Mouse (Mus musculus): ENCODE results near the gene Khdc3. TPM values are rescaled to one million over a fixed set of nuclear protein-coding genes. Genes with fewer than 3 reads are reported as not detected.

The Khdc3 gene
- polyA plus RNA-seq, 1 experiment from 2014 or later: not detected

DNA sequence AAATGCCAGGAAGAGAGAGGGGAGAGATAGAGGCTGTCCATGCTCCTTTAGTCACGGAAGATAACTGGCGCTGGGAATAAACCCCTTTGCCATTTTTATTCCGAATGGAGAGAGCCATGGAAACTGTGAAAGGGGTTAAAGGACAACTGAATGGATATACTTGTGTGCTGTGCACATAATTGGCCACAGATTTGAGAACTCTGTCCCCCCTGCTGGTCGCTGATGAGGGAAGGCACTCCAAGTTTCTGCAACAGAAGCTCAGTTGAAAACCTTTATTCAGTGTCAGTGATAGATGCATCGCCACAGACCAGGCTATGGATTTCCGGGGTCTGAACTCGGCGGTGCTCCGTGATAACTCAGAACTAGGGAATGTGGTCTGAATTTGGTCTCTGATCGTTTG lies 11.5 kb upstream of the Khdc3 start:
- H3K4me3 ChIP-seq (ENCODE audit: low read depth, low read length): no peak overlapping the region
- DNase-seq (ENCODE audit: low spot score) (no peak), ATAC-seq (no peak)
- H3K4me2 ChIP-seq (ENCODE audit: low read length): no peak overlapping the region
- H3K27ac ChIP-seq (ENCODE audit: low read depth, low read length): no peak overlapping the region
- H3K9me3 ChIP-seq (replicated peaks; ENCODE audit: control insufficient read depth, low read length): no peaks in the 10 kb centered on the region
- H3K27me3 ChIP-seq (replicated peaks; ENCODE audit: control insufficient read depth, insufficient read depth, low read length): no peaks in the 10 kb centered on the region
- 76% methylated on average over 10 of the region's 10 CpGs for WGBS
- H3K36me3 ChIP-seq (ENCODE audit: control insufficient read depth, insufficient read depth, low read length): no peaks in the 10 kb centered on the region
- no peak overlapping the region for H3K9ac ChIP-seq (ENCODE audit: low read length)
- no peaks in the 10 kb centered on the region for H3K4me1 ChIP-seq (ENCODE audit: control insufficient read depth, insufficient read depth, low read length)

- H3K4me2 ChIP-seq (ENCODE audit: low read length): no peak overlapping the region
- no peak overlapping the region for H3K4me3 ChIP-seq (ENCODE audit: low read depth, low read length)
- no peak overlapping the region for H3K27ac ChIP-seq (ENCODE audit: low read depth, low read length)
- ATAC-seq (no peak), DNase-seq (ENCODE audit: low spot score) (peak; percentile 77)
- H3K9me3 ChIP-seq (replicated peaks; ENCODE audit: control insufficient read depth, low read length): no peaks in the 10 kb centered on the region
- H3K4me1 ChIP-seq (ENCODE audit: control insufficient read depth, insufficient read depth, low read length): no peaks in the 10 kb centered on the region
- WGBS: 0% methylated on average over 1 of the region's 1 CpGs
- no peak overlapping the region for H3K9ac ChIP-seq (ENCODE audit: low read length)
- H3K27me3 ChIP-seq (replicated peaks; ENCODE audit: control insufficient read depth, insufficient read depth, low read length): no peaks in the 10 kb centered on the region
- H3K36me3 ChIP-seq (ENCODE audit: control insufficient read depth, insufficient read depth, low read length): no peaks in the 10 kb centered on the region
These were observed 9.9 kb upstream of the Khdc3 start for GRCm38 (mm10) chr9:73091747-73092146.

DNA sequence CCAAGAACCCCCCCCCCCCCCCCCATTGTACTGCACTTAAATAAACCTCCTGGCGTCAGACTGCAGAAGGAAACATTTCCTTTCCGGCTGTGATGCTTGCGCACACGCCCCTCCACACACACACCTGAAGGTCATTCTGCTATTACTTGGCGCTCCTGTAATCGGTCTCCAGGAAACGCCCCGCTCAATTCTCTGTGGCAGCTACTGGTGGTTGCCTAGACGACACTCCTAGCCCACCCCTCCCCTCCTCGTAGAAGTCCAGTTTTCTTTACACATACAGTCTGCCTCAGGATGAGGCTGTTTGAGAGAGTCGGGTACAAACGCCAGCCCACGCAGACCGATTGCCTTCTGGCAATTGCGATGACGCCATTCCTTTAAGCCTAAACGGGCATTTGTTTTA lies 7.1 kb upstream of the Khdc3 start:
- Histone ChIP-seq H3K36me3 (ENCODE audit: control insufficient read depth, insufficient read depth, low read length) (no peaks in the 10 kb centered on the region), H3K9ac (ENCODE audit: low read length) (no peak overlapping the region), H3K4me3 (ENCODE audit: low read depth, low read length) (no peak overlapping the region), H3K27me3 (replicated peaks; ENCODE audit: control insufficient read depth, insufficient read depth, low read length) (no peaks in the 10 kb centered on the region), H3K27ac (ENCODE audit: low read depth, low read length) (no peak overlapping the region), H3K9me3 (replicated peaks; ENCODE audit: control insufficient read depth, low read length) (no peaks in the 10 kb centered on the region), H3K4me2 (ENCODE audit: low read length) (no peak overlapping the region), H3K4me1 (ENCODE audit: control insufficient read depth, insufficient read depth, low read length) (no peaks in the 10 kb centered on the region)
- peak; percentile 64 for DNase-seq (ENCODE audit: low spot score)
- ATAC-seq: peak; percentile 76
- WGBS: 42% methylated on average over 17 of the region's 17 CpGs

GRCm38 (mm10) chr9:73097898-73098297 lies 3.7 kb upstream of the Khdc3 start:
- Histone ChIP-seq H3K27ac (ENCODE audit: low read depth, low read length) (no peak overlapping the region), H3K4me2 (ENCODE audit: low read length) (no peak overlapping the region), H3K9me3 (replicated peaks; ENCODE audit: control insufficient read depth, low read length) (no peaks in the 10 kb centered on the region), H3K4me1 (ENCODE audit: control insufficient read depth, insufficient read depth, low read length) (no peaks in the 10 kb centered on the region), H3K27me3 (replicated peaks; ENCODE audit: control insufficient read depth, insufficient read depth, low read length) (peaks cover 10% of the 10 kb centered on the region), H3K4me3 (ENCODE audit: low read depth, low read length) (no peak overlapping the region), H3K36me3 (ENCODE audit: control insufficient read depth, insufficient read depth, low read length) (no peaks in the 10 kb centered on the region), H3K9ac (ENCODE audit: low read length) (no peak overlapping the region)
- 78% methylated on average over 2 of the region's 2 CpGs for WGBS
- ATAC-seq (no peak), DNase-seq (ENCODE audit: low spot score) (no peak)

GRCm38 (mm10) chr9:73102181-73102580 lies 545 bp downstream of the Khdc3 start, which contains the start of gene Gm20509:
TSS of gene Gm20509 (plus strand) at chr9:73102470.
- Histone ChIP-seq H3K4me2 (ENCODE audit: low read length) (peak within 1 kb of the TSS; percentile 65), H3K4me1 (ENCODE audit: control insufficient read depth, insufficient read depth, low read length) (no peaks in the 10 kb centered on the region), H3K9me3 (replicated peaks; ENCODE audit: control insufficient read depth, low read length) (no peaks in the 10 kb centered on the region), H3K9ac (ENCODE audit: low read length) (peak within 1 kb of the TSS; percentile 56), H3K27me3 (replicated peaks; ENCODE audit: control insufficient read depth, insufficient read depth, low read length) (peaks cover 28% of the 10 kb centered on the region), H3K4me3 (ENCODE audit: low read depth, low read length) (peak within 1 kb of the TSS; percentile 32), H3K27ac (ENCODE audit: low read depth, low read length) (no peak within 1 kb of the TSS), H3K36me3 (ENCODE audit: control insufficient read depth, insufficient read depth, low read length) (no peaks in the 10 kb centered on the region)
- ATAC-seq (no peak), DNase-seq (ENCODE audit: low spot score) (no peak)
- 97% methylated on average over 4 of the region's 4 CpGs for WGBS

GRCm38 (mm10) chr9:73103159-73103879 lies 1.7 kb downstream of the Khdc3 start:
- H3K9me3 ChIP-seq (replicated peaks; ENCODE audit: control insufficient read depth, low read length): no peaks in the 10 kb centered on the region
- peaks cover 28% of the 10 kb centered on the region for H3K27me3 ChIP-seq (replicated peaks; ENCODE audit: control insufficient read depth, insufficient read depth, low read length)
- H3K9ac ChIP-seq (ENCODE audit: low read length): peak overlapping the region; percentile 56
- H3K4me3 ChIP-seq (ENCODE audit: low read depth, low read length): peak overlapping the region; percentile 32
- H3K36me3 ChIP-seq (ENCODE audit: control insufficient read depth, insufficient read depth, low read length): no peaks in the 10 kb centered on the region
- 5% methylated on average over 59 of the region's 60 CpGs for WGBS
- H3K27ac ChIP-seq (ENCODE audit: low read depth, low read length): no peak overlapping the region
- ATAC-seq (0 out of 2 replicates have a peak, but pooled peaks have one; percentile 37), DNase-seq (ENCODE audit: low spot score) (no peak)
- peak overlapping the region; percentile 65 for H3K4me2 ChIP-seq (ENCODE audit: low read length)
- no peaks in the 10 kb centered on the region for H3K4me1 ChIP-seq (ENCODE audit: control insufficient read depth, insufficient read depth, low read length)

DNA sequence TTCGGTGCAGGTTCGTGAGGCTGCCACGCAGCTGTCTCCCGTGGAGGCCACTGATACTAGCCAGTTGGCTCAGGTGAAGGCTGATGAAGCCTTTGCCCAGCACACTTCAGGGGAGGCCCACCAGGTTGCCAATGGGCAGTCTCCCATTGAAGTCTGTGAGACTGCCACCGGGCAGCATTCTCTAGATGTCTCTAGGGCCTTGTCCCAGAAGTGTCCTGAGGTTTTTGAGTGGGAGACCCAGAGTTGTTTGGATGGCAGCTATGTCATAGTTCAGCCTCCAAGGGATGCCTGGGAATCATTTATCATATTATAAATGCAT lies 2.2 kb downstream of the Khdc3 start:
- 59% methylated on average over 5 of the region's 5 CpGs for WGBS
- H3K4me3 ChIP-seq (ENCODE audit: low read depth, low read length): peak overlapping the region; percentile 32
- H3K4me1 ChIP-seq (ENCODE audit: control insufficient read depth, insufficient read depth, low read length): no peaks in the 10 kb centered on the region
- H3K36me3 ChIP-seq (ENCODE audit: control insufficient read depth, insufficient read depth, low read length): no peaks in the 10 kb centered on the region
- peak overlapping the region; percentile 65 for H3K4me2 ChIP-seq (ENCODE audit: low read length)
- no peak overlapping the region for H3K27ac ChIP-seq (ENCODE audit: low read depth, low read length)
- ATAC-seq (no peak; the same call in 1 of the 2 replicates), DNase-seq (ENCODE audit: low spot score) (no peak)
- no peaks in the 10 kb centered on the region for H3K9me3 ChIP-seq (replicated peaks; ENCODE audit: control insufficient read depth, low read length)
- peak overlapping the region; percentile 56 for H3K9ac ChIP-seq (ENCODE audit: low read length)
- peaks cover 28% of the 10 kb centered on the region for H3K27me3 ChIP-seq (replicated peaks; ENCODE audit: control insufficient read depth, insufficient read depth, low read length)

- 52% methylated on average over 1 of the region's 1 CpGs for WGBS
- DNase-seq (ENCODE audit: low spot score) (no peak), ATAC-seq (no peak)
- Histone ChIP-seq H3K27me3 (replicated peaks; ENCODE audit: control insufficient read depth, insufficient read depth, low read length) (peaks cover 28% of the 10 kb centered on the region), H3K4me1 (ENCODE audit: control insufficient read depth, insufficient read depth, low read length) (no peaks in the 10 kb centered on the region), H3K36me3 (ENCODE audit: control insufficient read depth, insufficient read depth, low read length) (no peaks in the 10 kb centered on the region), H3K9me3 (replicated peaks; ENCODE audit: control insufficient read depth, low read length) (no peaks in the 10 kb centered on the region), H3K27ac (ENCODE audit: low read depth, low read length) (no peak overlapping the region), H3K4me3 (ENCODE audit: low read depth, low read length) (no peak overlapping the region), H3K4me2 (ENCODE audit: low read length) (no peak overlapping the region), H3K9ac (ENCODE audit: low read length) (no peak overlapping the region)
These were observed 3.5 kb downstream of the Khdc3 start for GRCm38 (mm10) chr9:73105141-73105540.

DNA sequence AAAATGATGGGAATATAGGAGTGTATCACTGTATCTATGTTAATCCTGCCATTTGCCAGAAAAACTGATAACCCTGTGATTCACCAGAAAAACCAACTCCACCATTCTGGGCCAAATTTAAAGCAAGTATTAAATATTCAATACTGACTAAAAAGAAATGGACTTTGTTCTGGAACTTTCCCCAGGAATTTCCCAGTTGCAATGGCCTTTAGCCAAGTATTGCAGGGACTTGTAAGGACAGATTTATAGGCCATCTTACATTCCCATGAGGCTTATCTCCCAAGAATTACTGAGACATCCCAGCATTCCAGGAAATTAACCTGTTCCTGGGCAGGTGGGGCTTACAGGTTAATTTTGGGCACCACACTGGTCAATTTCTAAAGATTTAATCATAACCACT lies 4.1 kb downstream of the Khdc3 start:
- Histone ChIP-seq H3K4me1 (ENCODE audit: control insufficient read depth, insufficient read depth, low read length) (no peaks in the 10 kb centered on the region), H3K9ac (ENCODE audit: low read length) (no peak overlapping the region), H3K4me2 (ENCODE audit: low read length) (no peak overlapping the region), H3K27me3 (replicated peaks; ENCODE audit: control insufficient read depth, insufficient read depth, low read length) (peaks cover 28% of the 10 kb centered on the region), H3K36me3 (ENCODE audit: control insufficient read depth, insufficient read depth, low read length) (no peaks in the 10 kb centered on the region), H3K9me3 (replicated peaks; ENCODE audit: control insufficient read depth, low read length) (no peaks in the 10 kb centered on the region), H3K27ac (ENCODE audit: low read depth, low read length) (no peak overlapping the region), H3K4me3 (ENCODE audit: low read depth, low read length) (no peak overlapping the region)
- no peak for ATAC-seq
- no peak for DNase-seq (ENCODE audit: low spot score)
